8 mouse cellular contexts compared by ENCODE assay signal in genomic region chr17:27989807-27990542, GRCm38 (mm10).
DNase-seq lines count a peak whose midpoint lies in the region; ATAC-seq and TF ChIP-seq lines count a peak whose summit lies in the region.

No protein-coding gene starts in this region.

- H3K36me3 ChIP-seq in kidney, adult 2 months (ENCODE audit: control insufficient read depth, insufficient read depth, low read length), result no peaks in the 10 kb centered on the region
- H3K36me3 ChIP-seq in limb, embryonic 11.5 days (ENCODE audit: control insufficient read depth, insufficient read depth, low read length), result peaks cover 5% of the 10 kb centered on the region; the same call in 1 of the 2 replicates
- no peaks in the 10 kb centered on the region; the same call in none of the 2 replicates for H3K36me3 ChIP-seq in splenic B cell, adult 2 months (ENCODE audit: control insufficient read depth, insufficient read depth, low read length, poor library complexity, severe bottlenecking)

- no peaks in the 10 kb centered on the region for H3K27me3 ChIP-seq in kidney, adult 2 months (replicated peaks; ENCODE audit: control insufficient read depth, insufficient read depth, low read length)
- no peaks in the 10 kb centered on the region for H3K27me3 ChIP-seq in limb, embryonic 11.5 days (ENCODE audit: control insufficient read depth, insufficient read depth, low read length)
- no peaks in the 10 kb centered on the region for H3K27me3 ChIP-seq in splenic B cell, adult 2 months (ENCODE audit: control insufficient read depth, insufficient read depth, low read length, poor library complexity, severe bottlenecking)

- no peak overlapping the region for H3K4me3 ChIP-seq in kidney, adult 2 months (ENCODE audit: insufficient read depth, low read depth, low read length)
- no peak overlapping the region for H3K4me3 ChIP-seq in limb, embryonic 11.5 days (ENCODE audit: low read depth, low read length)

- ATAC-seq in limb, embryonic 11.5 days (ENCODE audit: insufficient number of reproducible peaks, low FRiP score, low TSS enrichment, low read depth), result no peak
- ATAC-seq in monocyte, adult 5-6 weeks (replicated peaks; ENCODE audit: insufficient number of reproducible peaks, low FRiP score, low TSS enrichment, poor library complexity, severe bottlenecking), result peak; percentile 83

- 50% methylated on average over 15 of the region's 15 CpGs for WGBS in kidney, adult 2 months
- 43% methylated on average over 15 of the region's 15 CpGs for WGBS in limb, embryonic 11.5 days

- H3K4me2 ChIP-seq in limb, embryonic 11.5 days (ENCODE audit: low read depth, severe bottlenecking), result no peak overlapping the region

- no peak overlapping the region for H3K27ac ChIP-seq in kidney, adult 2 months (ENCODE audit: insufficient read depth, low read depth, low read length)
- no peak overlapping the region for H3K27ac ChIP-seq in limb, embryonic 11.5 days (replicated peaks; ENCODE audit: low read depth, low read length)

- peaks cover 4% of the 10 kb centered on the region; the same call in 1 of the 2 replicates for H3K4me1 ChIP-seq in kidney, adult 2 months (ENCODE audit: control insufficient read depth, insufficient read depth, low read length)
- H3K4me1 ChIP-seq in limb, embryonic 11.5 days (ENCODE audit: control insufficient read depth, insufficient read depth, low read length), result no peaks in the 10 kb centered on the region

- peak; percentile 82 for DNase-seq in 3T3-L1 (ENCODE audit: low read depth, low spot score)
- DNase-seq in adrenal gland, adult 2 months, result peak; percentile 85
- peak; percentile 65 for DNase-seq in embryo, embryonic 11.5 days (ENCODE audit: low read depth, low spot score)
- peak; percentile 84 to 85 for DNase-seq in gastrocnemius, postnatal 4 days (ENCODE audit: low spot score in 2 of 2)
- DNase-seq in kidney, adult 2 months, result peak; percentile 85
- DNase-seq in limb, embryonic 11.5 days (ENCODE audit: low spot score), result peak; percentile 90
- peak; percentile 90 for DNase-seq in splenic B cell, adult 2 months (ENCODE audit: low read depth, low spot score)

- H3K9ac ChIP-seq in limb, embryonic 11.5 days (ENCODE audit: low read length), result no peak overlapping the region

- TF ChIP-seq CTCF in kidney, adult 2 months (conservative IDR thresholded peaks at IDR 0.05; ENCODE audit: insufficient read depth, insufficient read length, low read depth, low read length), result peak; percentile 98

- H3K9me3 ChIP-seq in limb, embryonic 11.5 days (ENCODE audit: control insufficient read depth, low read length), result no peaks in the 10 kb centered on the region

- TF ChIP-seq POLR2A in kidney, adult 2 months (IDR thresholded peaks at IDR 0.05; ENCODE audit: low read depth, low read length), result no peak
